Mouse (Mus musculus) heart, postnatal 0 days (tissue): ENCODE measurements around the gene Acnat1.
A peak's percentile ranks its signal among the peaks of the same experiment; 100 is the strongest.

ENCODE experiments used
- CTCF ChIP-seq: IDR thresholded peaks from 2 replicates; pipeline ENCODE4 v1.5.1; 2016; ENCODE audit warnings: antibody characterized with exemption, control low read depth, low read depth
- EP300 ChIP-seq: IDR thresholded peaks from 2 replicates; pipeline ENCODE4 v1.6.1; 2016; ENCODE audit warnings: antibody characterized with exemption, low read depth

DNA sequence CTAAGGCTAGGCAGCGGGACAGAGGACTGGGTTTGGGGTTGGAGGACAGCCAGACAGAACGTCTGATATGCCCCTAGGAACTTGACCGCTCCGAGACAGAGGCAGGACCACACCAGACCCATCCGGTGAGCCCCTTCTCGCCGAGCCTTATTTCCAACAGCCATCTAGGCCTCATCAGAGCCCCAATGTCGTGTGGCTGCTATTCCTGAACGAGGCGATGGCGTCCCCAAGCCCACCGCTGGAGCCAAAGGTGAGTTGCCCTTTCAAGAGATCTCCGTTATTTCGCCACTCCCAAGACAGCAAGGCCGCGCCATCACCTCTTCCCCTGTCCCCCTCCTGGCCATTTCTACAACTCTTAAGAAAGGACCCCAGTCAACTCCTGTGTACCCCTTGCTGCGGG lies 47.6 kb upstream of the Acnat1 start:
- peak; percentile 19; the same call in 1 of the 2 replicates for TF ChIP-seq CTCF
- no peak for TF ChIP-seq EP300
